Mouse (Mus musculus) cerebellum, adult 2 months (tissue): ENCODE data around the gene Arhgap21.

Experiments
- CTCF ChIP-seq: fragments of 200-500 bp; IDR thresholded peaks from 2 replicates; pipeline ENCODE4 v1.5.1; 2011; ENCODE audit warnings: low read depth, mild to moderate bottlenecking, control low read depth, low read length, moderate library complexity, borderline replicate concordance; ENCODE audit not compliant: insufficient read depth
- POLR2A ChIP-seq: fragments of 200-500 bp; IDR thresholded peaks from 2 replicates; pipeline ENCODE4 v1.6.1; 2011; ENCODE audit warnings: low read length, control low read depth, borderline replicate concordance; ENCODE audit not compliant: insufficient read depth

DNA sequence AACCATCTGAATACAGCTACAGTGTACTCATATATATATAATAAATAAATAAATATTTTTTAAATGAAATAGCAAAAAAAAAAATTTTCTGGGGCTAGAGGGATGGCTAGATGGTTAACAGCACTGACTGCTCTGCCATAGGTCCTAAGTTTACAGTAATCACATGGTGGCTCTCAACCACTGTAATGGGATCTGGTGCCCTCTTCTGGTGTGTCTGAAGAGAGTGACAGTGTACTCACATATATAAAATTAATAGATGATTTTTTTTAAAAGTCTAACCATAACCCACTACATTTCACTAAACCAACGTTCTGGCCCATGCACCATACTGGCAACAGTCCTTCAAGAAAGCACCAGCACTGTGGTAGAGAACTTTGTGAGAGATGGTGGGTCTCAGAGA is 10.7 kb downstream of the Arhgap21 start:
- TF ChIP-seq POLR2A (no peak), CTCF (no peak)
